Mouse (Mus musculus): ENCODE data around the gene Arpc5.
"Not testable (repeated sequence)": the region's sequence is repeated elsewhere in the genome, so short reads cannot be mapped to it uniquely, and the experiment has no call there.

Gene Arpc5

GRCm38 (mm10) chr1:152766032-152766772, at the start of gene Arpc5, which contains the start of gene Rgl1:
TSS of gene Arpc5 (plus strand) at chr1:152766542.
TSS of gene Rgl1 (minus strand) at chr1:152766351.
- peak; percentile 96 for DNase-seq (ENCODE audit: low spot score)

DNA sequence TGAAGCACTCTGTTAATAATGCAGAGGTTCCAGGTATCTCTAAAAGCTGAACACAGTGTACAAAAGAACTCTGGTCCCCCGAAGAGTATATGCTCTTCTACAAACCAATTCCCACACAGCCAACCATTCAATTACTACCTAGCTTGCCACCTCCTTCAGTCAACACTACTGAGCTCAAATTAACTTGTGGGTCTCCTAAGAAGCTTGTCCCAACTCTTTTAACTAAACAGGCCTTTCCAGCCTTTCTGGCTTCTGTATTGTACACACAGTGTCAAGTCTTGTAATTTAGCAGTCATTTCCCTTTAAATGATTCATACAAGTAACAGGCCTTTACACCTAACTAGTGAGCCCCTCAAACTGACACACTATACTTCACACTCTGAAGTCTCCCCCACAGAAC, 49.0 kb upstream of the Arpc5 start:
- no peak for DNase-seq (ENCODE audit: low spot score)

- no peak for DNase-seq (ENCODE audit: low spot score)
Measured at GRCm38 (mm10) chr1:152718200-152718599, 48.1 kb upstream of the Arpc5 start.

GRCm38 (mm10) chr1:152720969-152721368, 45.4 kb upstream of the Arpc5 start:
- no peak for DNase-seq (ENCODE audit: low spot score)

DNA sequence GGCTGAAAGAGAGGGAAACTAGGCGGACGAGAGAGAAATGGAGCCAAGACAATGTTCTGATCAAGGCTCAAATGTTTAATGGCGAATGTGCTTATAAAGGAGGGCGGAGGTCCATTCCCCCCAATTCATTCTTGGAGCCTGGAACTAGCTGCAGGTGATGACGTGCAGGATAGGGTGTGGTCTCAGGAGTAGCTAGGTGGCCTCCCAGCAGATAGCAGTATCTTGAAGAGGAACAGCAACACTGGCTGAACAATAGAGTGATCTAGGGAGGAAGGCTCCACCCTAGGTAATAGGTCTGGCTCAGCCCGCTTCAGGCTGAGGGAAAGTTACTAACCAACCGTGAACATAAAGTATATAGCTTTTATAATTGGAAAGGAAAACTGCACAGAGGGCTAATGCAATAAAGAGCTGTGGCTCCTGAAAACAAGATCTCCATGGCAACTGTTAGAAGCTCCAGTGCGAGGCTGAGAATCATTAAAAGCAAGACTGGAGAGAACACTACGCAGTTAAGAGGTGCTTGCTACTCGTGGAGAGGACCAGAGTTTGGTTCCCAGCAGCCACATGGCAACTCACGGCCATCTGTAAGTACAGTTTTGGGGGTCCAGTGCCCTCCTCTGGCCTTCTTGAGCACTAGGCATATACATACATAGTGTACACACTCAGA, 44.7 kb upstream of the Arpc5 start:
- no peak for DNase-seq (ENCODE audit: low spot score)

GRCm38 (mm10) chr1:152724286-152724685, 42.1 kb upstream of the Arpc5 start:
- no peak for DNase-seq (ENCODE audit: low spot score)

- no peak for DNase-seq (ENCODE audit: low spot score)
Measured at GRCm38 (mm10) chr1:152726095-152726494, 40.2 kb upstream of the Arpc5 start.

DNA sequence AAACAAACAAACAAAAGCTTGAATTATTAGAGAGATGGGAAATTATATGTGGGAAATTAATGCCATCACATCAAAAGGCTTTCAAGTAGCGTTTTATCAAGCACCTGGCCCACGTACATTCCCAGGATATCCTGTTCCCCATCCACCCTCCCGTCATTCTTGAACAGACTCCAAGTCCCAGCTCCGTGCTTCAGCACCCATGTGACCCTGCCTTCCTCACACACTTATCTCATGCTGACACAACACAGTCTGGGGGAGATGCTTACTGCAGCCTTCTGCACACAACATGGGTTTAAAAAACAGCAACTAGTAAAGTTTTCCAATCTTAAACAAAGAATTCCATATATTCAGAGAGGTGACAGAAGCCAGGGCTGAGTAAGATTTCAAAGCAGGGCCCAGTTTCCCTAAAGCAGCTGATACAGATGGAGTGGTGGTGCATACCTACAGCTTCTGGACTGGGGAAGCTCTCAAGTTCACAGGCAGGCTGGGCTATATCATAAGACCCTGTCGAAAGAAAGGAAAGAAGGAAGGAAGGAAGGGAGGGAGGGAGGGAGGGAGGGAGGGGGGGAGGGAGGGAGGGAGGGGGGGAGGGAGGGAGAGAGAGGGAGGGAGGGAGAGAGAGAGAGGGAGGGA, 38.6 kb upstream of the Arpc5 start:
- DNase-seq (ENCODE audit: low spot score): no peak

- no peak for DNase-seq (ENCODE audit: low spot score)
Measured at GRCm38 (mm10) chr1:152738793-152739192, 27.5 kb upstream of the Arpc5 start.

- no peak for DNase-seq (ENCODE audit: low spot score)
Measured at GRCm38 (mm10) chr1:152739374-152739773, 27.0 kb upstream of the Arpc5 start.

DNA sequence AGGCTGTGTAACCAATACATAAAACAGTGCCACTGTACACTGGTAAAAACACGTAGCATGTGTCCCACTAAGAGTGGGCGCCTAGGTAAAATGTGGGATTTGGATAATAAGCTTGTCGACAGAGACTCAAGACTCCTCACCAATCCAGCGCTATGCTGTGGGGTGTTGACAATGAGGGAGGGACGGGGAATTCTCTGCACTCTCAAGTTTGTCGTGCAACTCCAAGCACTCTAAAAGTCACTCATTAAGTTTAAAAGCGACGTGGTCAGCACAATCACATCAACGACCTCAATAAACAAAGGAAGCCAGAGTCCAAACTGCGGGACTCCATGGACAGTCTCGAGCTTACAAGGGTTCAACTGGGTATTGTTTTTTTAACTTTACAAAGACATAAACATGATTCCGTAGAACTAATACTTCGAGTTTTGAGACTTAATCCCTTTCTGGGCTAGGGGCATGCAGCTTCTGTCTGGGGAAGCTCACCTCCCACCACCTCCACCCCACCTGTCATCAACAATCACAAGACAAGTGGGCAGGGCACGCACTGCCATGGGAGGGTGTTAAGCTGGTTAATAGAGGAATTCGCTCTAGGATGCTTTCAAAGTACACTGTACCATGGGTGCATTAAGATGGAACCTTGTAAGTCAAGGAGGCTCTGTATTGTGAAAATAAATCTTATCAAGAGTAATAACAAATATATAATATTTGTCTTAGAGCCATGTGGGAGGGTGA, 23.1 kb upstream of the Arpc5 start:
- no peak for DNase-seq (ENCODE audit: low spot score)

GRCm38 (mm10) chr1:152746426-152746825, 19.9 kb upstream of the Arpc5 start:
- DNase-seq (ENCODE audit: low spot score): peak; percentile 92

- no peak for DNase-seq (ENCODE audit: low spot score)
Measured at GRCm38 (mm10) chr1:152749276-152749675, 17.1 kb upstream of the Arpc5 start.

DNA sequence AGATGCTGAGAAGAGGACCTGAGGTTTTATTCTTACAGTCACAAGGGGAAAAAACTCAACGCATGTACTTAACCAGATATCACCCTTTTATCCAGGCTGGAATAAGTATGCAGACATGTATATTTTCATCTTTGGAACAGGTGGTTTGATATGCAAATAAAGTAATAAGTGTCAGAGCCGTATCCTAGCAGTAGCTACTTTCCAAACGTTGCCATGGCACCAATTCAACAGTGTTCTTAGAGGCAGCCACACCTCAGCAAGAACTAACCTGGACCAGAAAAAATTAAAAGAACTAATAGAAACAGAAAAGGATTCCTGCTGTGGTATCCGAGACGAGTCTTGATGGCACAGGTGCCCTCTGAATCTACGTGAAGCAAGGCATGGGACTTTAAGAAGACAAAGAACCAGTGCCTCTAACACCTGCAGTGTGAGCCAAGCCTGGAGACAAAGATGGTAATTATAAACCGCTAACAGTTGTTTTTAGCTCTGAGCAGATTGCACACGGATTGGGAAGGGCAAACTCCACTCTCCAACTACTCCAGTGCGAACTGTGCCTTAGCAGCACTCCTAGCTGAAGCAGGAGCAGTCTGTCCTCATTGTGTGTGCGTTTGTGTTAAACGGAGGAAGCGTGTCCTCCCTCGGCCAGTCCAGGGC, 15.9 kb upstream of the Arpc5 start, which contains the start of gene Apobec4:
Apobec4 (plus strand) TSS at position 240 of the 654 bp plus-strand sequence.
- no peak for DNase-seq (ENCODE audit: low spot score)

GRCm38 (mm10) chr1:152761791-152762190, 4.6 kb upstream of the Arpc5 start:
- no peak for DNase-seq (ENCODE audit: low spot score)

- DNase-seq (ENCODE audit: low spot score): peak; percentile 41
Measured at GRCm38 (mm10) chr1:152766804-152767748, 734 bp downstream of the Arpc5 start.

GRCm38 (mm10) chr1:152767749-152768488, 1.6 kb downstream of the Arpc5 start:
- peak; percentile 96 for DNase-seq (ENCODE audit: low spot score)

DNA sequence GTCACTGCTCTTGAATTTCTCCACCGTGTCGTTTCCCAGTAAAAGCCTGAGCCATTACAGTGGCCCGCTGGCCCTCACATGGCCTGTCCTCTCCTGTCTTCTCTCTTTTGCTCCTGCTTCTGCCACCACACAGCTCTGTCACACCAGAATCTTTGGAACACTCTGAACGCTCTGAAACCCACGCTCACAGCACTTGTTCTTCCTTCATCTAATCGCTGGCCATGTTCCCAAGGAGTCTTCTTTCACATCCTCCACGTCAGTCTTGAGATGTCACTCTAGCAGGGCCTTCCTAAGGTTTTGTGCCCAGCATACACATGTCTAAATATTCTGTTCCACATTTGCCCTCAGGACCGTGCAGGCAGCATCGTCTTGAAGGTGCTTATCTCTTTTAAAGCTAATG, 4.7 kb downstream of the Arpc5 start:
- DNase-seq (ENCODE audit: low spot score): no peak

GRCm38 (mm10) chr1:152774601-152775000, 8.3 kb downstream of the Arpc5 start:
- not testable (repeated sequence) for DNase-seq (ENCODE audit: low spot score)

All from retina, embryonic 14.5 days (tissue).